Mouse (Mus musculus) lung, adult 18-20 months (tissue): ENCODE data around the gene Kcns3.
"Not testable (repeated sequence)": the region's sequence is repeated elsewhere in the genome, so short reads cannot be mapped to it uniquely, and the experiment has no call there.

Source experiments
- DNase-seq, 2 experiments: peaks; one replicate each; pipeline ENCODE4 v3.0.0; 2022; ENCODE audit warnings: mixed read lengths in 2 of 2

The Kcns3 gene

GRCm38 (mm10) chr12:11071079-11071478, 79.8 kb downstream of the Kcns3 start:
- no peak for DNase-seq

DNA sequence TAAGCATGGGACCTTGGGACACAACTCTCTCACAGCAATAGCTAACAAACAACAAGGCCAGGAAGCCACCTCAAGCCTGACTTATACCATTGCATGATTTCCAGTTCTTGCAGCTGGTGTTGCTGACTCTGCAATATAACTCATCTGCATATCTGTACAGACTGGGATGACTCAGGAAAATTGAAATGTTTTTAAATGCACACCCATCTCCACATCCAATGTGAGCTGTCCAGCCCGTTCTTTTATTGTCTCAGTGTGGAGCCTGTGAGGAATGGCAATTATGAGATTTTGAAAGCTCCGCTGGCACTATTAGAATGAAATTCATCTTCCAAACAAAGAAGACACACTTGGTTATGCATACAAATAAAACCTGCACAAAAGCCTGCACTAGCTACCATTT, 84.0 kb downstream of the Kcns3 start:
- DNase-seq = no peak

DNA sequence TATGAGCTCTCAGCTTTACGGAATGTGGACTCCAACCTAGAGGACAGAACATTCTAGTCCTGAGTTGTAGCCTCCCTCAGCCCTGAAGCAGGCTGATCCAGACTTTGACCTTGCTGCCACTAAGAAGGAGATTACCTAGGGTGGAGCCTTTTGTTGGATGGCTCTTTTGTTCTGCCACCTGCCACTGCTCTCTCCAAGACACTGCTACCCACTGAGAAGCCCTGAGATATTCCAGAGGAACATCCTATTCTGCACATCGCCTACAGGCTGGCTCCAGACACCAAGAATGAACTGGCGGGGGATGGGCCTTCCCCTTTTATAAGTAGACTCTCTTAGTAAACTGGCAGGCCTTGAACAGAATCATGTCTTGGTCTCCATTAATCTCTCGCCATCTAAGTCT, 98.2 kb downstream of the Kcns3 start:
- DNase-seq = not testable (repeated sequence)

DNA sequence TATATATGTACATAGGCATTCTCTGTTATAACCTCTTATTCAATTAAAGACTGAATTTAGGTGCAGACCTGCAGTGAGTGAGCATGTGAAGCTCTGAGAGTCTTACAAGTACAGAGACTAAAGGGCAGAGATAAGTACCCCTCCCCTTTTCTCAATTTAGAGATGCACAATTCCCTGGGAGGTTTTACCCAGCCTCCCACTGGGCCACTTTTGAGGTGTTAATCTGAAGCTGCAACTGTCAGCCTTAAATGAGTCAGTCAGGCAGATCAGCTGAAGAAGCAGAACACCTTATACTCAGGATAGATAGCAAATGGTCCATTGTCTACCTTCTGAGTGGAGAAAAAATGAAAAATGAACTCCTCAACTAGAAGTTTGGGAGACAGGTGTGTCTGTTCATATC, 109.0 kb downstream of the Kcns3 start:
- no peak for DNase-seq
